Mouse (Mus musculus): ENCODE measurements around the gene Ubap2.

Gene Ubap2

GRCm38 (mm10) chr4:41165693-41166475 is 109.1 kb downstream of the Ubap2 start:
- DNase-seq (ENCODE audit: low spot score in 2 of 2): peak; percentile 31 to 64

- DNase-seq (ENCODE audit: low spot score in 2 of 2): no peak
These were observed 110.0 kb downstream of the Ubap2 start for GRCm38 (mm10) chr4:41164974-41165373.

DNA sequence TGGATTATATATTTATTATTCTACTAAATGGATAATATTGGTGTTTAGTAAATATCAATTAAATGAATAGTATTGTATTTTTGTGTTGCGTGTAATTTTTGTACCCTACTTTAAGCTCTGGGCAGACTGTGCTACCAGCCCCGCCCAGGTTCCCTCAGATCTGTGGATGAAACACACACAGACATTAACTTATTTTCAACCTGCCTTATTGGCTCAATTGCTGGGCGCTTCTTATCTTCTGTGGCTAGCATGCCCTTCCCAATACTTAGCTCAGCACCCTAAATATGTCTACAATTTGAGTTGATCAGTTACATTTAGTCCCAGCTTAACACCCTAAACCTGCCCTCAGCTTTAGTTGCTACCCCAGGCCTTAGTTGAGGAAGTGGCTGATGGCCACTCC is 113.7 kb downstream of the Ubap2 start:
- no peak for DNase-seq (ENCODE audit: low spot score in 2 of 2)

DNA sequence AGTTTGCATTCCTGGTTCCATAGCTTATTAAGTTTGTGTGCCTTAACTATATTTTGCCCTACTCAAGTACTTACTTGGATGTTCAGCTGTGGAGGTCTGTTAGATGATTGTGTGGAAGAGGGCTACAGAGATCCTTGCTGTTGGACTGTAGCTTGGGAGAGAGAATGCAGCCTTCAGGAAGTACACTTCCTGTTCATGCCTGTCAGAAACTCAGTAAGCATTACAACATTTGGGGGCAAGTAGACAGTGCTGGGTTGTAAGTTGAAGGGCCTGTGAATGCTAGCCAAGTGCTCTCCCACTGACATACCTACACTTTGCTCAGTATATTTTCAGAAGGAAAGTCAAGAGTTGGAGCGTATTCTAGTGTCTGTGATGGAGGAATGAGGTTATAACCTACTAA is 116.7 kb downstream of the Ubap2 start:
- no peak for DNase-seq (ENCODE audit: low spot score in 2 of 2)

DNA sequence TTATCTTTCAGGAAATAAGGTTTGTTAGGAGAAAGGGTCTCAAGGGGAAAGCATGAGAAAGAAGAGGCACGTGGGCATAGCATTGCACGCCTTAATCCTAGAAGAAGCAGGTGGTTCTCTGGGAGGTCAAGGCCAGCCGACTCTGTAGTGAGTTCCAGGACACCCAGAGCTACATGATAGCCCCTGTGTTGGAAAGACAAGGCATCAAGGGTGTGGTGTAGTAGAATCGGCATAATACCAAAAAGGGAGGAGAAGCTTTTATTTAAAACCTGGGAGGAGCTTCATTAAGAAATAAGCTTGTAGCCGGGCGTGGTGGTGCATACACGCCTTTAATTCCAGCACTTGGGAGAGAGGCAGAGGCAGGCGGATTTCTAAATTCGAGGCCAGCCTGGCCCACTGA is 118.0 kb downstream of the Ubap2 start:
- no peak for DNase-seq (ENCODE audit: low spot score in 2 of 2)

DNA sequence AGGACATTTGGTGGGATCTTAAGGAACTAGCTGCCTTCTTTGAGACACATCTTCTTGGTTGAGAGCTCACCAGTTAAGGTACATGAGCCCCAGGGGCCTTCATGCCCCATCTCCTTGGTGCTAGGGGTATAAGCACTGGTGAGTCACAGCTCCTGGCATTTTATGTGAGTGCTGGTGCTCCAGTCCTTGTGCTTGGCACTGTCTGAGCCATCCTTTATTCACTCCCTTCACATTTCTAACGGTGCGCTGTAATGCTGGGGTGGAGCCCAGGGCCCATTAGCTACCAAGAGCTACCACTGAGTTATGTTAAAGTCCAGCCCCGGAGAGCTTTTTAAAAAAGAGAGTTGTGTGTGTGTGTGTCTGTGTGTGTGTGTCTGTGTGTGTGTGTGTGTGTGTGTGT is 121.8 kb downstream of the Ubap2 start:
- DNase-seq (ENCODE audit: low spot score in 2 of 2): no peak

- DNase-seq (ENCODE audit: low spot score in 2 of 2): no peak
These were observed 123.8 kb downstream of the Ubap2 start for GRCm38 (mm10) chr4:41151186-41151585.

DNA sequence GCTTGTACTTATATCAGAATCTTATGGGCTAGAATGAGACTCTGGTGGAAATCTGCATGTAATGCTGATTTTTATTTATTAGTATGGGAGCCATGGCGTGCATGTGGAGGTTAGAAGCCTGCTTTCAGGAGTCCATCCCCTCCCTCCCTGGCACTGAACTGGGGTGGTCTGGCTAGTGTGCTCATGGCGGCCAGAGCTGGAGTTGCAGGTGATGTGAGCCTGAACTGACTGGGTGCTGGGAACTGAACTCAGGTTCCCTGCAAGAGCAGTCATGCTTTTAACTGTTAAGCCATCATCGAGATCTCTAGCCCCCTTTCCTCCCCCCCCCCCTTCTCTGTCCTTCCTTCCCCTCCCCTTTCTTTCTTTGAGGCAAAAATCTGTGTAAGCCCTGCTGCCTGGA is 125.1 kb downstream of the Ubap2 start:
- no peak for DNase-seq (ENCODE audit: low spot score in 2 of 2)
